Mouse (Mus musculus): ENCODE measurements around the gene Kcnj15.

Gene Kcnj15

GRCm38 (mm10) chr16:95349745-95350144, 92.4 kb downstream of the Kcnj15 start:
- H3K9me3 ChIP-seq (ENCODE audit: low read length): no peaks in the 10 kb centered on the region
- TF ChIP-seq NANOG (IDR thresholded peaks at IDR 0.05; ENCODE audit: borderline replicate concordance, low read length): no peak
- no peaks in the 10 kb centered on the region for H3K36me3 ChIP-seq (ENCODE audit: insufficient read depth, low read length)
- no peak overlapping the region for H3K4me3 ChIP-seq (replicated peaks; ENCODE audit: low read length)
- no peaks in the 10 kb centered on the region; the same call in 1 of the 2 replicates for H3K4me1 ChIP-seq (replicated peaks; ENCODE audit: low read depth, low read length)
- H3K27me3 ChIP-seq (ENCODE audit: insufficient read depth, low read length): peaks cover 12% of the 10 kb centered on the region

Data from E14TG2a.4 (cell line).